Mouse (Mus musculus) T-helper 1 cell (primary cell): ENCODE results near the gene Gja10.

ENCODE experiments used
- in situ Hi-C: fragments of 300-600 bp; cut with MboI, MseI; formaldehyde crosslinking; loops from one replicate; pipeline ENCODE4 v1.15.1; 2025; ENCODE audit warnings: high pct_unique_total_duplicates

The Gja10 gene

DNA sequence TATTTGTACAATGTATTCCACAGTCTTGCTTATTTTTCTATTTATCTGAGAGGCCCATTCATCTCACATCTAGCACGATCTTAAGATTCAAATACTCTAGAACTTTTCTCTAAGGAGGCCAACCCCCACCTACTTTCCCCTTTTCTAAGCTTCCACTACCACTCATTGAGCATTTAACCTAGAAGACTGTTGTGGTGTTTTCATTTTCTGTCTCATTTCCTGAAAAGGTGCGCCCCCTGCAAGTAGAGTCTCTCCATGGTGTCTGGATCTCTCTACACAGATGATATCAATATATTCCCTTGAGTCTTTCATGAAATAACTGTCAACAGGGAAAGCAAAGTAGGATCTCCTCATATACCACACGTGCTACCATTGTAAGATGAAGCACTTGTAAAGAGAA lies at the start of gene Gja10:
TSS of gene Gja10 (minus strand) at position 101 of the 400 bp plus-strand sequence.
- in situ Hi-C loops, result loop anchor here (10.0 kb wide), 1 partner anchor 252 kb away; no protein-coding TSS in a partner anchor

DNA sequence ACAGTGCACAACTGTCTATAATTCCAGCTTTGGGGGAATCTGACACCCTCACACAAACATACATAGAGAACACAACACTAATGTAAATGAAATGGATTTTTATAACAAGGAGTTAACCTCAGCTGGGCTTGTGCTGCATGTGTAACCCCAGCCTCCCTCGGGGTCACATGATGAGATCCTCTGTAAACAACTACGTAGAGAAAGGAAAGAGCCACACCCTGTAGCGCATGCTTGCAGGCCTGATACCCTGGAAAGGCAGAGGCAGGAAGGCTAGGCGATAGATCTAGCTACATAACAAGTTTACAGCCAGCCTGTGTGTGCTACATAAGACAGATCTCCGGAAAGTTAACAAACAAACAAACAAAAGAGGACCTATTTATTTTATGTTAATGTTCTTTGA lies 49.1 kb upstream of the Gja10 start:
- in situ Hi-C loops, result loop anchor here (5.0 kb wide), 1 partner anchor 64 kb away; no protein-coding TSS in a partner anchor

DNA sequence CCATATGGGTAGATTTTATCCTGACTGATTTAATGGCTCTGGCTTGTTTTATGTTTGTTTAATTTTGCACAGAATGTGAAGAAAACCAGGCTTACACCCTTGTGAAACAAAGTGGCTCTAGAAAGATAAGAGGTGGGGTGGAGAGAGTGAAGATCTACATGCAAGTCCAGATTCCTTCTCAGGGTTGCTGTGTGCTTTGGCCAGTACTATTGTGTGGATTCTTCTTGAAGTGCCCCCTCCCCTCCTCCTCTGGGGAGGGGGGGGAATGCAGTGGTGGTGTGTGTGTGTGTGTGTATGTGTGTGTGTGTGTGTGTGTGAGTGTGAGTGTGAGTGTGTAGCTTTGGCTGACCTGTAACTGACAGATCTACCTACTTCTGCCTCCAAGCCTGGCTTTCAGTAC lies 19.1 kb upstream of the Gja10 start:
- in situ Hi-C loops, result no loop called here

- in situ Hi-C loops, result loop anchor here (10.0 kb wide), 1 partner anchor 560 kb away; no protein-coding TSS in a partner anchor
Measured at GRCm38 (mm10) chr4:32615034-32615881, 12.7 kb upstream of the Gja10 start, which contains the start of gene Casp8ap2. TSS of gene Casp8ap2 (plus strand) at chr4:32615451.

DNA sequence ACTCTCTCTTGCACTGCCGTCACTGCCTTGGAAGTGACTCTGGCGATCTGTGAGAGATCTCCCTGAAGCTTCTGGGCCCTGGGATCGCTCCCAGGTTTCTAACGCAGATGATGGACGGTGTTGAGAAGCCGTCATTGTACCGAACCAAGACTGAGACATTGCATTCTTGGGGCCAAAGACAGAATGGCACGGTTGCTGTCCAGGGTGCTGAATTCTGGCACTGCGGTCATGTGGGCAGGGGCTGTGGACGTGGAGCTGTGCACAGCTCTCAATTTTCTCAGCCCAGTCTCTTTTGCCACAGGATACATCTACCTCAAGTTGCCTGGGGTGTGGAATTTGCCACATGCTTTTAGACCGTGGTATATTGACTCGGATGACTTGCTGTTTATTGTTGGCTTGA lies 1.4 kb downstream of the Gja10 start:
- in situ Hi-C loops, result loop anchor here (10.0 kb wide), 1 partner anchor 254 kb away; no protein-coding TSS in a partner anchor

GRCm38 (mm10) chr4:32588237-32588636 lies 14.3 kb downstream of the Gja10 start:
- in situ Hi-C loops, result loop anchor here (5.0 kb wide), 1 partner anchor 64 kb away; no protein-coding TSS in a partner anchor

DNA sequence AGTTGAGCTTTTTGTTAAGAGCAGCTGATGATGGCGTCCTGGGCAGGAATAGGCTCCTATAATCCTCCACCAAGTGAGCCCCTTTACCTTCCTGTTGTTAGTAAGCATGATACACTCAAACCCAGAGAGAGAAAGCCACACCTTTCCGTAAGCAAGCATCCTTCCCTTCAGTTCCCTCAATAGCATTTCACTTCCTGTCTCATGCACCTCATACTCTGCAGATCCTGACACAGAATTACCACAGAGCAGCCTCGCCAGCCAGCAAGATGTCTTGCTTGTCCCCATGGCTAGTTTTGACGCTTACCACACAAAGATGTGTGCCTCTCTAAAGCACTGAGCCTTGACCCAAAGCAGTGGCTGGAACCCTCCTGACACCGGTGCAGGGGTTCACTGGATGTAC lies 15.0 kb downstream of the Gja10 start:
- in situ Hi-C loops, result loop anchor here (5.0 kb wide), 1 partner anchor 65 kb away; no protein-coding TSS in a partner anchor

DNA sequence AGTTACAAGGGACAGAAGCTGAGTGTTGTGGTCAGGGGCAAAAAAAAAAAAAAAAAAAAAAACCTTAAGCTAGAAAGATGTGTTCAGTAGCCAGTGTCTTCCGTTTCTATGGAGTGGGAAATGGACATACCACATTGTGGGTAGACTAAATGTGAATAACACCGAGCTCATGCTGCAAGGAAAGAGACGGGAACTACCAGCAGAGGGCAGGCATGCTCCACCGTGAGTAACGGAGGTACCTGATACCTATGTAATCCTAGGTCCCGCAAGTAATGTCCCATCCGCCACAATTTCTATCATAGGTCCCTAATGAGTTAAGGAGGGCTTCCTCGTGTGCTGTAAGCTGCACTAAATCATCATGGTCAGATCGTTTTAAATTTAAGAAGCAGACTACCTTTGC lies 16.0 kb downstream of the Gja10 start:
- in situ Hi-C loops, result loop anchor here (5.0 kb wide), 1 partner anchor 66 kb away; no protein-coding TSS in a partner anchor

GRCm38 (mm10) chr4:32584181-32584580 lies 18.4 kb downstream of the Gja10 start:
- in situ Hi-C loops, result no loop called here

- in situ Hi-C loops, result no loop called here
Measured at GRCm38 (mm10) chr4:32579850-32580249, 22.7 kb downstream of the Gja10 start.

- in situ Hi-C loops, result no loop called here
Measured at GRCm38 (mm10) chr4:32575165-32575564, 27.4 kb downstream of the Gja10 start.

- in situ Hi-C loops, result no loop called here
Measured at GRCm38 (mm10) chr4:32574604-32575003, 28.0 kb downstream of the Gja10 start.

DNA sequence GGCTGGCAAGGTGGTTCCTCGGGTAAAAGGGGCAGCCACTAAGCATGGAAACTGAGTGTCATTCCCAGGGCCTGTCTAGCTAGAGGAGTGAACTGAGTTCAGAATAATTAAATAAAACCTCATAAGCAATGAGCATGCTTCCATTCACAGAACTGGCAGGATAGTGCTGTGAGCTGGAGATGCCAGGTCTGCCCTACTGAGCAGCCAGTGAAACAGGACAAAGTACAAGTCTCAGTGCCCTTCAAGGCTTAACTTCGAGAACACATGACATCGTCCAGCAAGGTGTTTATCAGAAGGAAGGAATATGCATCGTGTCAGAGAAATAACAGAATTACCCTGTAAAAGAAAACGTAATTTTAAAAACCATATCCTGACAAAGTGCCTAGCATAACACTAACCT lies 29.0 kb downstream of the Gja10 start:
- in situ Hi-C loops, result no loop called here

- in situ Hi-C loops, result no loop called here
Measured at GRCm38 (mm10) chr4:32572118-32572517, 30.4 kb downstream of the Gja10 start.

- in situ Hi-C loops, result no loop called here
Measured at GRCm38 (mm10) chr4:32571441-32571840, 31.1 kb downstream of the Gja10 start.

- in situ Hi-C loops, result no loop called here
Measured at GRCm38 (mm10) chr4:32570939-32571317, 31.6 kb downstream of the Gja10 start.

DNA sequence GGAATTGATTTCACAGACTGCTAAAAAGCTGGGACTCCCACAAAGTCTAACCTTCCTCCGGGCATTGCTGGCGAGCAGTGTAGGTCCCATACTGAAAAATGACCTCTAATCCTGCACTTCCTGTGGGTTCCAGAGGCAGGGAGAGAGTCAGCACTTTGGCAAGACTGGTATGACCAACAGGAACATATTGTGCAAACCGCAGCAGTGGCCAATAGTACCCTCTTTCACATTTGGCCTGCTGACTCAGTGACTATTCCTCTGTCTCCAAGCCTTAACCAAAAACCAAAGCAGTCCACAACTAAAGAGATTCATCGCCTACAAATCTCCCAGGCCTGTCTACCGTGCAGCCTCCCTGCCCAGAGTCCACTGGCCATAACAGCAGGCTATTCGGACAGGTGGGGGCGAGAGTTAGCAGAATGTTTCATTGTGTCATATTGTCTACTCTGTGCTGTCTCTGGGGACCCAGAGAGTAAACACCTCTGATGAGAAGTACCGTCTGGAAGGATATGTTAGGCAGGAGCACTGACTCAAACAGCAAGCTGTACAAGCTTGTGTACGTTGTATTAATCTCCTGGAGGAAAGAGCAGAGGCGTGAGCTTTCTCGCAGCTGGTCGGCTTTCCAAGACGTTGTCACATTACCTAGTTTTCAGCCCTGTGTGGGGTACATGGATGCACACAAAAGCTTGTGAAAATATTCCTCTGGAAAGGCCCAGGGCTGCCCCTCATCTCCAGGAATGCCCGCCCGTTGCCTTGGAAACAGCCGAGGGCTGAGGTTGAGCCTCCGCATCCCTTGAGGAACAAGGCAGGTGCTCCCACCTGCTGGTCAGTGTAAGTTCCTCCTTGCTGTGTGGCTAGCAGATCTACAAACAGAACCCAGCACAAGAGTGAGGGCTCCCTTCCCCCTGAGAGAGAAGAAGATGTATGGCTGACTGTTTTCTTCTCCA lies 32.3 kb downstream of the Gja10 start:
- in situ Hi-C loops, result loop anchor here (5.0 to 10.0 kb wide), 2 partner anchors 415 to 513 kb away; no protein-coding TSS in a partner anchor

- in situ Hi-C loops, result loop anchor here (5.0 to 10.0 kb wide), 2 partner anchors 414 to 512 kb away; no protein-coding TSS in a partner anchor
Measured at GRCm38 (mm10) chr4:32569054-32569453, 33.5 kb downstream of the Gja10 start.

DNA sequence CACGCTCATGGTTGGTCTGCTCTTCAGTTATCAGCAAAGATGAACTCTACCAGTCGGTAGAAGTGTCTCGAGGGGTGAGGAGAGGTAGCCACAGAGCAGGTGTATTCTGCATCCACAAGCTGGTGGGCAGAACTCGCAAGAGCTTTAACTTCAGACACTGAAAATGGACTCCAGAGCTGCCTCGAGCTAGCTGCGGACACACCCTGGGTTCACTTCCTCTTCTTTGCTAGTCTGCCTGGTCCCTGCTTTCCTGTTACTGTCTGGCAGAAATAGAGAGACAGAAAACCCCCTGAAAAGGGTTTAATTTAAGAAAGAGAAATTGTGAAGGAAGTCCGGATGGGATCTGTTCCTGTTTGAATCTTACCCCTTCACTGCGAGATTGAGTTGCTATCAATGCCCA lies 37.6 kb downstream of the Gja10 start:
- in situ Hi-C loops, result loop anchor here (5.0 to 10.0 kb wide), 2 partner anchors 410 to 508 kb away; no protein-coding TSS in a partner anchor

GRCm38 (mm10) chr4:32564416-32564815 lies 38.1 kb downstream of the Gja10 start:
- in situ Hi-C loops, result loop anchor here (10.0 kb wide), 1 partner anchor 410 kb away; no protein-coding TSS in a partner anchor
